Mouse (Mus musculus) MEL (cell line): ENCODE data around the gene Nlrp3. TPM values are rescaled to one million over a fixed set of nuclear protein-coding genes. Genes with fewer than 3 reads are reported as not detected.
A peak's percentile ranks its signal among the peaks of the same experiment; 100 is the strongest.

Experiments used
- DNase-seq: peaks from one replicate; pipeline ENCODE4 v3.0.0; 2011; ENCODE audit warnings: low read depth, low spot score
- H3K27ac ChIP-seq: 2 replicates; pipeline ENCODE4 v1.5.1; 2012; ENCODE audit warnings: low read depth, mild to moderate bottlenecking, control low read depth, low read length, moderate library complexity; ENCODE audit not compliant: control insufficient read depth
- H3K27me3 ChIP-seq, 2 experiments: fragments of 150-350 bp in 1 of 2; sonication (generic) in 1 of 2; 2 replicates each; pipeline ENCODE4 v1.6.1; 2012; ENCODE audit warnings: low read length in 2 of 2, mild to moderate bottlenecking in 2 of 2, improper control_type of control experiment in 1 of 2, moderate library complexity in 1 of 2; ENCODE audit not compliant: insufficient read depth in 2 of 2, control insufficient read depth in 1 of 2
- H3K36me3 ChIP-seq, 2 experiments: 2 replicates each; pipeline ENCODE4 v1.6.1; 2012 to 2014; ENCODE audit warnings: low read length in 2 of 2, improper control_type of control experiment in 1 of 2, inconsistent platforms in 1 of 2, mild to moderate bottlenecking in 1 of 2; ENCODE audit not compliant: insufficient read depth in 2 of 2, control insufficient read depth in 1 of 2
- H3K4me1 ChIP-seq, 2 experiments: fragments of 150-350 bp in 1 of 2; sonication (generic) in 1 of 2; 2 replicates each; pipeline ENCODE4 v1.6.1; 2012; ENCODE audit warnings: low read length in 2 of 2, improper control_type of control experiment in 1 of 2, mild to moderate bottlenecking in 1 of 2; ENCODE audit not compliant: insufficient read depth in 2 of 2, control insufficient read depth in 1 of 2
- H3K4me3 ChIP-seq, 2 experiments: fragments of 150-350 bp in 1 of 2; sonication (generic) in 1 of 2; 2 replicates each; pipeline ENCODE4 v1.5.1; 2012; ENCODE audit warnings: low read depth in 2 of 2, low read length in 2 of 2, mild to moderate bottlenecking in 2 of 2, moderate library complexity in 2 of 2, control low read depth in 1 of 2, improper control_type of control experiment in 1 of 2; ENCODE audit not compliant: control insufficient read depth in 1 of 2, insufficient read depth in 1 of 2
- H3K79me2 ChIP-seq: 2 replicates; pipeline ENCODE4 v1.6.1; 2012; ENCODE audit warnings: mild to moderate bottlenecking, low read length, moderate library complexity; ENCODE audit not compliant: control insufficient read depth, poor library complexity, insufficient read depth
- H3K9ac ChIP-seq: 2 replicates; pipeline ENCODE4 v1.6.1; 2012; ENCODE audit warnings: low read depth, mild to moderate bottlenecking, control low read depth, low read length, moderate library complexity; ENCODE audit not compliant: control insufficient read depth, poor library complexity, severe bottlenecking
- H3K9me3 ChIP-seq: fragments of 150-350 bp; sonication (generic); replicated peaks from 2 replicates; pipeline ENCODE4 v1.6.1; 2012; ENCODE audit warnings: mild to moderate bottlenecking, low read length, improper control_type of control experiment, moderate library complexity; ENCODE audit not compliant: insufficient read depth
- CHD2 ChIP-seq: IDR thresholded peaks from 2 replicates; pipeline ENCODE4 v1.6.1; 2011; ENCODE audit warnings: low read length, improper control_type of control experiment
- CTCF ChIP-seq, 3 experiments: IDR thresholded peaks in 2 of 3; conservative IDR thresholded peaks in 1 of 3; 2 replicates each; pipeline ENCODE4 v1.5.1; 2011 to 2012; ENCODE audit warnings: low read length in 3 of 3, low read depth in 2 of 3, mild to moderate bottlenecking in 2 of 3, improper control_type of control experiment in 1 of 3, inconsistent platforms in 1 of 3, mixed read lengths in 1 of 3, moderate library complexity in 1 of 3; ENCODE audit not compliant: control insufficient read depth in 1 of 3, insufficient read depth in 1 of 3, poor library complexity in 1 of 3, severe bottlenecking in 1 of 3
- E2F4 ChIP-seq: IDR thresholded peaks from 2 replicates; pipeline ENCODE4 v1.6.1; 2011; ENCODE audit warnings: low read depth, low read length, improper control_type of control experiment, borderline replicate concordance
- ELF1 ChIP-seq: IDR thresholded peaks from 2 replicates; pipeline ENCODE4 v1.6.1; 2014; ENCODE audit warnings: low read depth, mild to moderate bottlenecking, inconsistent platforms, low read length, improper control_type of control experiment, moderate library complexity
- EP300 ChIP-seq, 2 experiments: IDR thresholded peaks; 2 replicates each; pipeline ENCODE4 v1.6.1; 2011; ENCODE audit warnings: improper control_type of control experiment in 2 of 2, low read length in 2 of 2, low read depth in 1 of 2, mild to moderate bottlenecking in 1 of 2
- GABPA ChIP-seq: IDR thresholded peaks from 2 replicates; pipeline ENCODE4 v1.6.1; 2012; ENCODE audit warnings: low read depth, mild to moderate bottlenecking, inconsistent platforms, low read length, improper control_type of control experiment, moderate library complexity
- GATA1 ChIP-seq: IDR thresholded peaks from 2 replicates; pipeline ENCODE4 v1.6.1; 2011; ENCODE audit warnings: low read depth, low read length, improper control_type of control experiment
- JUND ChIP-seq: IDR thresholded peaks from 2 replicates; pipeline ENCODE4 v1.6.1; 2011; ENCODE audit warnings: low read depth, mild to moderate bottlenecking, improper control_type of control experiment, low read length
- KAT2A ChIP-seq: conservative IDR thresholded peaks from 2 replicates; pipeline ENCODE4 v1.6.1; 2012; ENCODE audit warnings: low read depth, low read length, improper control_type of control experiment, inconsistent platforms
- MAX ChIP-seq: IDR thresholded peaks from 2 replicates; pipeline ENCODE4 v1.6.1; 2011; ENCODE audit warnings: low read length, improper control_type of control experiment
- MAZ ChIP-seq: IDR thresholded peaks from 2 replicates; pipeline ENCODE4 v1.6.1; 2012; ENCODE audit warnings: low read depth, mild to moderate bottlenecking, inconsistent platforms, low read length, improper control_type of control experiment
- MEF2A ChIP-seq: IDR thresholded peaks from 2 replicates; pipeline ENCODE4 v1.6.1; 2014; ENCODE audit warnings: low read depth, mild to moderate bottlenecking, inconsistent platforms, low read length, improper control_type of control experiment; ENCODE audit not compliant: poor library complexity, insufficient replicate concordance, severe bottlenecking; ENCODE audit errors: extremely low read depth
- MXI1 ChIP-seq: IDR thresholded peaks from 2 replicates; pipeline ENCODE4 v1.6.1; 2011; ENCODE audit warnings: mild to moderate bottlenecking, low read depth, low read length, improper control_type of control experiment
- MYB ChIP-seq: IDR thresholded peaks from 2 replicates; pipeline ENCODE4 v1.6.1; 2011; ENCODE audit warnings: mild to moderate bottlenecking, low read depth, low read length, improper control_type of control experiment
- MYC ChIP-seq: IDR thresholded peaks from 2 replicates; pipeline ENCODE4 v1.6.1; 2011; ENCODE audit warnings: low read depth, mild to moderate bottlenecking, low read length, improper control_type of control experiment, moderate library complexity
- NELFE ChIP-seq: IDR thresholded peaks from 2 replicates; pipeline ENCODE4 v1.6.1; 2011; ENCODE audit warnings: low read depth, low read length, improper control_type of control experiment
- NRF1 ChIP-seq: IDR thresholded peaks from 2 replicates; pipeline ENCODE4 v1.6.1; 2014; ENCODE audit warnings: low read depth, mild to moderate bottlenecking, inconsistent platforms, low read length, improper control_type of control experiment, moderate library complexity; ENCODE audit not compliant: poor library complexity, insufficient read depth, severe bottlenecking
- POLR2AphosphoS2 ChIP-seq: IDR thresholded peaks from 2 replicates; pipeline ENCODE4 v1.6.1; 2011; ENCODE audit warnings: low read length, improper control_type of control experiment
- POLR2AphosphoS5 ChIP-seq: IDR thresholded peaks from 2 replicates; pipeline ENCODE4 v1.6.1; 2012; ENCODE audit warnings: low read depth, borderline replicate concordance, mild to moderate bottlenecking, inconsistent platforms, low read length, moderate library complexity, mixed read lengths
- RAD21 ChIP-seq: IDR thresholded peaks from 2 replicates; pipeline ENCODE4 v1.6.1; 2011; ENCODE audit warnings: mild to moderate bottlenecking, low read depth, low read length, improper control_type of control experiment
- RCOR1 ChIP-seq: IDR thresholded peaks from 2 replicates; pipeline ENCODE4 v1.6.1; 2012; ENCODE audit warnings: low read depth, mild to moderate bottlenecking, inconsistent platforms, low read length, improper control_type of control experiment
- SMC3 ChIP-seq: IDR thresholded peaks from 2 replicates; pipeline ENCODE4 v1.6.1; 2011; ENCODE audit warnings: low read depth, low read length, improper control_type of control experiment
- TAL1 ChIP-seq: IDR thresholded peaks from 2 replicates; pipeline ENCODE4 v1.6.1; 2012; ENCODE audit warnings: mild to moderate bottlenecking, inconsistent platforms, low read length, moderate library complexity, mixed read lengths
- TCF12 ChIP-seq: IDR thresholded peaks from 2 replicates; pipeline ENCODE4 v1.6.1; 2014; ENCODE audit warnings: low read depth, mild to moderate bottlenecking, inconsistent platforms, low read length, improper control_type of control experiment, moderate library complexity
- USF1 ChIP-seq: IDR thresholded peaks from 2 replicates; pipeline ENCODE4 v1.6.1; 2014; ENCODE audit warnings: low read depth, mild to moderate bottlenecking, inconsistent platforms, low read length, improper control_type of control experiment, moderate library complexity
- USF2 ChIP-seq, 2 experiments: IDR thresholded peaks; 2 replicates each; pipeline ENCODE4 v1.6.1; 2011 to 2012; ENCODE audit warnings: improper control_type of control experiment in 2 of 2, low read length in 2 of 2, borderline replicate concordance in 1 of 2, inconsistent platforms in 1 of 2, low read depth in 1 of 2, mild to moderate bottlenecking in 1 of 2; ENCODE audit not compliant: insufficient read depth in 1 of 2
- ZC3H11A ChIP-seq: IDR thresholded peaks from 2 replicates; pipeline ENCODE4 v1.6.1; 2012; ENCODE audit warnings: low read depth, mild to moderate bottlenecking, inconsistent platforms, low read length, improper control_type of control experiment
- ZKSCAN1 ChIP-seq: IDR thresholded peaks from 2 replicates; pipeline ENCODE4 v1.6.1; 2012; ENCODE audit warnings: low read depth, mild to moderate bottlenecking, inconsistent platforms, low read length, improper control_type of control experiment, moderate library complexity
- ZNF384 ChIP-seq: IDR thresholded peaks from 2 replicates; pipeline ENCODE4 v1.6.1; 2012; ENCODE audit warnings: low read depth, mild to moderate bottlenecking, inconsistent platforms, low read length, improper control_type of control experiment
- polyA plus RNA-seq, 2 experiments: library from polyadenylated mRNA; stranded (reverse) in 1 of 2; unstranded in 1 of 2; fragments of >175 nt in 1 of 2; fragments of >200 nt in 1 of 2; gene quantifications; 2 replicates each; pipeline versions ENCODE4 v1.2.1 to v1.2.4; 2012; ENCODE audit warnings: low replicate concordance in 2 of 2, low read depth in 1 of 2; ENCODE audit not compliant: insufficient read length in 2 of 2, insufficient read depth in 1 of 2, missing spikeins in 1 of 2
- total RNA-seq: library from RNA; depleted of rRNA; stranded (reverse); fragments of 300-350 nt; gene quantifications from 2 replicates; pipeline ENCODE4 v1.2.3, GENCODE M21; 2012

Gene Nlrp3
- total and polyA plus RNA-seq, 3 experiments = not detected

GRCm38 (mm10) chr11:59514789-59515188 lies 26.6 kb upstream of the Nlrp3 start:
- no peak for DNase-seq
- TF ChIP-seq ZC3H11A (no peak), MYC (no peak), ELF1 (no peak), SMC3 (no peak), MYB (no peak), MAX (no peak), RCOR1 (no peak), KAT2A (no peak), E2F4 (no peak), CHD2 (no peak), GABPA (no peak), RAD21 (no peak), POLR2AphosphoS2 (no peak), USF1 (no peak), ZKSCAN1 (no peak), MEF2A (no peak), TAL1 (no peak), NELFE (no peak), MXI1 (no peak), POLR2AphosphoS5 (no peak)
- H3K27ac ChIP-seq = no peak overlapping the region
- H3K4me3 ChIP-seq = no peak overlapping the region
- H3K9ac ChIP-seq = no peak overlapping the region
- peaks cover 0 to 14% of the 10 kb centered on the region in 2 experiments; a peak in 2 of 4 replicates for H3K36me3 ChIP-seq
- H3K79me2 ChIP-seq = no peaks in the 10 kb centered on the region
- no peaks in the 10 kb centered on the region for H3K9me3 ChIP-seq
- peaks cover 0 to 16% of the 10 kb centered on the region in 2 experiments; a peak in 3 of 4 replicates for H3K4me1 ChIP-seq
- H3K27me3 ChIP-seq = no peaks in the 10 kb centered on the region

- Histone ChIP-seq H3K79me2 (no peaks in the 10 kb centered on the region), H3K36me3 (peaks cover 0 to 14% of the 10 kb centered on the region in 2 experiments; a peak in 2 of 4 replicates), H3K27ac (no peak overlapping the region), H3K4me3 (no peak overlapping the region), H3K4me1 (peaks cover 0 to 16% of the 10 kb centered on the region in 2 experiments; a peak in 3 of 4 replicates), H3K9ac (no peak overlapping the region), H3K27me3 (peaks cover 0 to 3% of the 10 kb centered on the region in 2 experiments; a peak in 1 of 4 replicates), H3K9me3 (no peaks in the 10 kb centered on the region)
- TF ChIP-seq CTCF (IDR thresholded peaks at IDR 0.05 in 2 of 3, conservative IDR thresholded peaks at IDR 0.05 in 1 of 3; ENCODE audit: control insufficient read depth in 1 of 3, insufficient read depth in 1 of 3, low read depth in 2 of 3, low read length in 3 of 3, poor library complexity in 1 of 3, severe bottlenecking in 1 of 3) (no peak), JUND (no peak), EP300 (IDR thresholded peaks at IDR 0.05; ENCODE audit: low read depth in 1 of 2, low read length in 2 of 2) (no peak), ZNF384 (peak; percentile 96), NELFE (no peak), MAZ (no peak), NRF1 (peak; percentile 49), CHD2 (no peak), MYC (0 out of 2 replicates have a peak, but pooled peaks have one; percentile 26), GATA1 (peak; percentile 36; the same call in 1 of the 2 replicates), TCF12 (0 out of 2 replicates have a peak, but pooled peaks have one; percentile 5), USF2 (IDR thresholded peaks at IDR 0.05; ENCODE audit: borderline replicate concordance in 1 of 2, insufficient read depth in 1 of 2, low read depth in 1 of 2, low read length in 2 of 2) (no peak)
- DNase-seq = no peak
Observed at GRCm38 (mm10) chr11:59517441-59517840, 23.9 kb upstream of the Nlrp3 start.
